Mouse (Mus musculus): ENCODE results near the gene Slc16a2. TPM values are rescaled to one million over a fixed set of nuclear protein-coding genes. Genes with fewer than 3 reads are reported as not detected.
"Not testable (repeated sequence)": the region's sequence is repeated elsewhere in the genome, so short reads cannot be mapped to it uniquely, and the experiment has no call there.

Gene Slc16a2
- polyA plus RNA-seq, 1 experiment from 2014 or later: 19.7 TPM

GRCm38 (mm10) chrX:103695165-103695996, 126.4 kb downstream of the Slc16a2 start:
- peak; percentile 77 for ATAC-seq (replicated peaks; ENCODE audit: insufficient number of reproducible peaks, insufficient read depth, low FRiP score, low read depth)
- H3K4me1 ChIP-seq (replicated peaks): peaks cover 9% of the 10 kb centered on the region; the same call in 1 of the 2 replicates
- 0% methylated on average over 40 of the region's 41 CpGs for WGBS
- peak overlapping the region; percentile 48 for H3K9ac ChIP-seq
- peaks cover 84% of the 10 kb centered on the region for H3K27me3 ChIP-seq
- peak overlapping the region; percentile 79 for H3K27ac ChIP-seq
- peak overlapping the region; percentile 51 for H3K4me3 ChIP-seq
- no peaks in the 10 kb centered on the region for H3K9me3 ChIP-seq (replicated peaks)
- H3K4me2 ChIP-seq: peak overlapping the region; percentile 85
- no peaks in the 10 kb centered on the region for H3K36me3 ChIP-seq

- 10% methylated on average over 16 of the region's 17 CpGs for WGBS
- Histone ChIP-seq H3K9ac (peak overlapping the region; percentile 48), H3K9me3 (replicated peaks) (no peaks in the 10 kb centered on the region), H3K4me1 (replicated peaks) (peaks cover 9% of the 10 kb centered on the region; the same call in 1 of the 2 replicates), H3K27ac (peak overlapping the region; percentile 79), H3K4me3 (peak overlapping the region; percentile 51), H3K27me3 (peaks cover 84% of the 10 kb centered on the region), H3K4me2 (peak overlapping the region; percentile 85), H3K36me3 (no peaks in the 10 kb centered on the region)
- no peak; the same call in 1 of the 2 replicates for ATAC-seq (replicated peaks; ENCODE audit: insufficient number of reproducible peaks, insufficient read depth, low FRiP score, low read depth)
These were observed 127.0 kb downstream of the Slc16a2 start for GRCm38 (mm10) chrX:103694787-103695164.

GRCm38 (mm10) chrX:103694381-103694780, 127.4 kb downstream of the Slc16a2 start:
- Histone ChIP-seq H3K4me2 (peak overlapping the region; percentile 85), H3K4me3 (peak overlapping the region; percentile 51), H3K9me3 (replicated peaks) (no peaks in the 10 kb centered on the region), H3K27me3 (peaks cover 83% of the 10 kb centered on the region), H3K27ac (no peak overlapping the region), H3K9ac (no peak overlapping the region), H3K4me1 (replicated peaks) (peaks cover 9% of the 10 kb centered on the region; the same call in 1 of the 2 replicates), H3K36me3 (no peaks in the 10 kb centered on the region)
- WGBS: 33% methylated on average over 10 of the region's 10 CpGs
- ATAC-seq (replicated peaks; ENCODE audit: insufficient number of reproducible peaks, insufficient read depth, low FRiP score, low read depth): no peak

- no peak overlapping the region for H3K27ac ChIP-seq
These were observed 128.9 kb downstream of the Slc16a2 start for GRCm38 (mm10) chrX:103692916-103693315.

GRCm38 (mm10) chrX:103688551-103688950, 133.2 kb downstream of the Slc16a2 start:
- ATAC-seq (replicated peaks; ENCODE audit: insufficient number of reproducible peaks, insufficient read depth, low FRiP score, low read depth): no peak
- H3K27me3 ChIP-seq: peaks cover 80% of the 10 kb centered on the region

More at GRCm38 (mm10) chrX:103692916-103693315, 128.9 kb downstream of the Slc16a2 start:
- no peak overlapping the region for H3K9ac ChIP-seq
- no peaks in the 10 kb centered on the region for H3K36me3 ChIP-seq
- 86% methylated on average over 5 of the region's 5 CpGs for WGBS
- H3K9me3 ChIP-seq (replicated peaks): no peaks in the 10 kb centered on the region
- no peak overlapping the region for H3K4me3 ChIP-seq
- no peak for ATAC-seq (replicated peaks; ENCODE audit: insufficient number of reproducible peaks, insufficient read depth, low FRiP score, low read depth)
- H3K4me2 ChIP-seq: no peak overlapping the region
- H3K4me1 ChIP-seq (replicated peaks): peaks cover 9% of the 10 kb centered on the region; the same call in 1 of the 2 replicates
- peaks cover 83% of the 10 kb centered on the region for H3K27me3 ChIP-seq

GRCm38 (mm10) chrX:103674674-103675073, 147.1 kb downstream of the Slc16a2 start:
- Histone ChIP-seq H3K9me3 (replicated peaks) (no peaks in the 10 kb centered on the region), H3K36me3 (no peaks in the 10 kb centered on the region), H3K4me3 (no peak overlapping the region), H3K4me2 (no peak overlapping the region), H3K27me3 (peaks cover 41% of the 10 kb centered on the region), H3K9ac (no peak overlapping the region), H3K4me1 (replicated peaks) (no peaks in the 10 kb centered on the region), H3K27ac (no peak overlapping the region)
- ATAC-seq (replicated peaks; ENCODE audit: insufficient number of reproducible peaks, insufficient read depth, low FRiP score, low read depth): no peak
- 20% methylated on average over 2 of the region's 2 CpGs for WGBS

More at GRCm38 (mm10) chrX:103688551-103688950, 133.2 kb downstream of the Slc16a2 start:
- WGBS: 83% methylated on average over 2 of the region's 2 CpGs
- Histone ChIP-seq H3K9me3 (replicated peaks) (no peaks in the 10 kb centered on the region), H3K4me1 (replicated peaks) (no peaks in the 10 kb centered on the region), H3K4me2 (no peak overlapping the region), H3K36me3 (no peaks in the 10 kb centered on the region), H3K27ac (no peak overlapping the region), H3K9ac (no peak overlapping the region), H3K4me3 (no peak overlapping the region)

GRCm38 (mm10) chrX:103673761-103674160, 148.0 kb downstream of the Slc16a2 start:
- Histone ChIP-seq H3K9ac (no peak overlapping the region), H3K27me3 (peaks cover 34% of the 10 kb centered on the region), H3K4me3 (no peak overlapping the region), H3K36me3 (no peaks in the 10 kb centered on the region), H3K9me3 (replicated peaks) (no peaks in the 10 kb centered on the region), H3K4me2 (no peak overlapping the region), H3K27ac (no peak overlapping the region), H3K4me1 (replicated peaks) (no peaks in the 10 kb centered on the region)
- no peak for ATAC-seq (replicated peaks; ENCODE audit: insufficient number of reproducible peaks, insufficient read depth, low FRiP score, low read depth)
- 68% methylated on average over 3 of the region's 3 CpGs for WGBS

GRCm38 (mm10) chrX:103670245-103670644, 151.5 kb downstream of the Slc16a2 start:
- Histone ChIP-seq H3K4me1 (replicated peaks) (no peaks in the 10 kb centered on the region), H3K36me3 (no peaks in the 10 kb centered on the region), H3K4me3 (no peak overlapping the region), H3K27me3 (peaks cover 17% of the 10 kb centered on the region), H3K27ac (no peak overlapping the region), H3K9ac (no peak overlapping the region), H3K4me2 (no peak overlapping the region), H3K9me3 (replicated peaks) (no peaks in the 10 kb centered on the region)
- no peak for ATAC-seq (replicated peaks; ENCODE audit: insufficient number of reproducible peaks, insufficient read depth, low FRiP score, low read depth)

- not testable (repeated sequence) for H3K9ac ChIP-seq; H3K4me3 ChIP-seq; H3K4me2 ChIP-seq; ATAC-seq (replicated peaks; ENCODE audit: insufficient number of reproducible peaks, insufficient read depth, low FRiP score, low read depth); H3K4me1 ChIP-seq (replicated peaks); H3K27ac ChIP-seq; H3K9me3 ChIP-seq (replicated peaks); H3K36me3 ChIP-seq
- WGBS: 68% methylated on average over 10 of the region's 10 CpGs
- peaks cover 23% of the 10 kb centered on the region for H3K27me3 ChIP-seq
These were observed 157.3 kb downstream of the Slc16a2 start for GRCm38 (mm10) chrX:103664445-103664844.

- Histone ChIP-seq H3K9me3 (replicated peaks) (no peaks in the 10 kb centered on the region; the same call in 1 of the 2 replicates), H3K27me3 (peaks cover 27% of the 10 kb centered on the region), H3K9ac (no peak overlapping the region), H3K4me2 (no peak overlapping the region), H3K4me3 (no peak overlapping the region), H3K4me1 (replicated peaks) (no peaks in the 10 kb centered on the region), H3K36me3 (no peaks in the 10 kb centered on the region), H3K27ac (no peak overlapping the region)
- 69% methylated on average over 4 of the region's 4 CpGs for whole genome bisulfite sequencing
- ATAC-seq (replicated peaks; ENCODE audit: insufficient number of reproducible peaks, insufficient read depth, low FRiP score, low read depth): no peak
These were observed 162.8 kb downstream of the Slc16a2 start for GRCm38 (mm10) chrX:103658985-103659384.

- H3K4me3 ChIP-seq: no peak overlapping the region
- ATAC-seq (replicated peaks; ENCODE audit: insufficient number of reproducible peaks, insufficient read depth, low FRiP score, low read depth): no peak
- H3K9me3 ChIP-seq (replicated peaks): no peaks in the 10 kb centered on the region
- H3K9ac ChIP-seq: no peak overlapping the region
- H3K4me2 ChIP-seq: no peak overlapping the region
- H3K36me3 ChIP-seq: no peaks in the 10 kb centered on the region
- no peak overlapping the region for H3K27ac ChIP-seq
- H3K27me3 ChIP-seq: peaks cover 18% of the 10 kb centered on the region
- WGBS: 39% methylated on average over 2 of the region's 2 CpGs
- H3K4me1 ChIP-seq (replicated peaks): no peaks in the 10 kb centered on the region
These were observed 168.8 kb downstream of the Slc16a2 start for GRCm38 (mm10) chrX:103653021-103653420.

- H3K4me3 ChIP-seq: no peak overlapping the region
- H3K27ac ChIP-seq: no peak overlapping the region
- H3K4me2 ChIP-seq: no peak overlapping the region
- H3K4me1 ChIP-seq (replicated peaks): no peaks in the 10 kb centered on the region
- ATAC-seq (replicated peaks; ENCODE audit: insufficient number of reproducible peaks, insufficient read depth, low FRiP score, low read depth): no peak
- H3K9me3 ChIP-seq (replicated peaks): no peaks in the 10 kb centered on the region
- H3K27me3 ChIP-seq: peaks cover 18% of the 10 kb centered on the region
- H3K9ac ChIP-seq: no peak overlapping the region
- no peaks in the 10 kb centered on the region for H3K36me3 ChIP-seq
- WGBS: 38% methylated on average over 1 of the region's 1 CpGs
These were observed 169.7 kb downstream of the Slc16a2 start for GRCm38 (mm10) chrX:103652048-103652447.
